Mouse (Mus musculus) neural tube, embryonic 14.5 days (tissue): ENCODE data around the gene P3h3. TPM values are rescaled to one million over a fixed set of nuclear protein-coding genes. Genes with fewer than 3 reads are reported as not detected.

Source experiments
- polyA plus RNA-seq: library from polyadenylated mRNA; unstranded; fragments of >200 nt; fragmentation: Nextera tagmentation; extraction: Ambion mirVana; gene quantifications from 2 replicates; pipeline ENCODE4 v1.2.1, GENCODE M21; 2014

The P3h3 gene
- polyA plus RNA-seq, 1 experiment from 2014 or later = 19.1 TPM

Other genes starting within 250 kb of the P3h3 start
- 0.16 TPM in 1 of 2 replicates, not detected in the other for gene C1s2, start 221.7 kb downstream of the P3h3 start, polyA plus RNA-seq
- 40.0 and 44.7 TPM in 2 replicates for gene Lpcat3, start 194.7 kb downstream of the P3h3 start, polyA plus RNA-seq
- 94.2 and 99.8 TPM in 2 replicates for gene Emg1, start 145.6 kb downstream of the P3h3 start, polyA plus RNA-seq
- 242 and 258 TPM in 2 replicates for gene Phb2, start 145.4 kb downstream of the P3h3 start, polyA plus RNA-seq
- gene Ptpn6, start 119.0 kb downstream of the P3h3 start, polyA plus RNA-seq = 2.6 and 4.4 TPM in 2 replicates
- 634 and 689 TPM in 2 replicates for gene Grcc10, start 116.4 kb downstream of the P3h3 start, polyA plus RNA-seq
- gene Gm45234, start 101.7 kb downstream of the P3h3 start, polyA plus RNA-seq = not detected in 2 replicates
- 21.5 and 27.5 TPM in 2 replicates for gene Atn1, start 101.2 kb downstream of the P3h3 start, polyA plus RNA-seq
- 154 and 205 TPM in 2 replicates for gene Eno2, start 88.1 kb downstream of the P3h3 start, polyA plus RNA-seq
- 0.67 and 0.92 TPM in 2 replicates for gene Lrrc23, start 78.0 kb downstream of the P3h3 start, polyA plus RNA-seq
- 3.9 and 4.4 TPM in 2 replicates for gene Spsb2, start 49.1 kb downstream of the P3h3 start, polyA plus RNA-seq
- gene Tpi1, start 43.5 kb downstream of the P3h3 start, polyA plus RNA-seq = 393 and 412 TPM in 2 replicates
- gene Usp5, start 28.3 kb downstream of the P3h3 start, polyA plus RNA-seq = 162 and 171 TPM in 2 replicates
- 16.8 and 16.9 TPM in 2 replicates for gene Cdca3, start 28.2 kb downstream of the P3h3 start, polyA plus RNA-seq
- gene Gnb3, start 17.5 kb downstream of the P3h3 start, polyA plus RNA-seq = 0.44 and 0.54 TPM in 2 replicates
- 11.2 and 14.2 TPM in 2 replicates for gene Gpr162, start 6.2 kb upstream of the P3h3 start, polyA plus RNA-seq
- 0.12 TPM in 1 of 2 replicates, not detected in the other for gene Cd4, start 30.5 kb upstream of the P3h3 start, polyA plus RNA-seq
- gene Lag3, start 54.0 kb upstream of the P3h3 start, polyA plus RNA-seq = 2.6 and 3.4 TPM in 2 replicates
- gene Ptms, start 62.4 kb upstream of the P3h3 start, polyA plus RNA-seq = 664 and 670 TPM in 2 replicates
- gene Mlf2, start 73.6 kb upstream of the P3h3 start, polyA plus RNA-seq = 560 and 584 TPM in 2 replicates
- gene Cops7a, start 107.8 kb upstream of the P3h3 start, polyA plus RNA-seq = 89.5 and 93.8 TPM in 2 replicates
- gene Pianp, start 138.9 kb upstream of the P3h3 start, polyA plus RNA-seq = 41.3 and 62.3 TPM in 2 replicates
- gene Zfp384, start 151.4 kb upstream of the P3h3 start, polyA plus RNA-seq = 12.3 and 16.5 TPM in 2 replicates
- gene Ing4, start 182.0 kb upstream of the P3h3 start, polyA plus RNA-seq = 105 and 116 TPM in 2 replicates
- gene Acrbp, start 191.9 kb upstream of the P3h3 start, polyA plus RNA-seq = 16.8 and 19.8 TPM in 2 replicates
- 0.70 and 0.91 TPM in 2 replicates for gene Lpar5, start 210.2 kb upstream of the P3h3 start, polyA plus RNA-seq
- gene Chd4, start 238.2 kb upstream of the P3h3 start, polyA plus RNA-seq = 72.1 and 82.2 TPM in 2 replicates